Mouse (Mus musculus) layer of hippocampus, postnatal 10 days (tissue): Measurements from ENCODE around the gene Anapc4. TPM values are rescaled to one million over a fixed set of nuclear protein-coding genes. Genes with fewer than 3 reads are reported as not detected.

Experiments used
- DNase-seq, 2 experiments: peaks; one replicate each; pipeline ENCODE4 v3.0.0; 2021; ENCODE audit warnings: low spot score in 2 of 2
- total RNA-seq, 2 experiments: library from RNA; stranded (reverse); gene quantifications; 2 replicates each; pipeline ENCODE4 v1.2.3; 2021

The Anapc4 gene
- total RNA-seq, 2 experiments from 2014 or later = 90.7 to 92.6 TPM

GRCm38 (mm10) chr5:52866361-52867155 lies 32.7 kb downstream of the Anapc4 start:
- DNase-seq = no peak

- no peak for DNase-seq
Observed at GRCm38 (mm10) chr5:52868918-52869703, 35.3 kb downstream of the Anapc4 start.

GRCm38 (mm10) chr5:52871461-52871860 lies 37.6 kb downstream of the Anapc4 start:
- DNase-seq = no peak

- no peak for DNase-seq
Observed at GRCm38 (mm10) chr5:52871986-52872385, 38.2 kb downstream of the Anapc4 start.

- DNase-seq = peak; percentile 64 to 68
Observed at GRCm38 (mm10) chr5:52878847-52879246, 45.0 kb downstream of the Anapc4 start.

- DNase-seq = no peak
Observed at GRCm38 (mm10) chr5:52879926-52880325, 46.1 kb downstream of the Anapc4 start.

GRCm38 (mm10) chr5:52882446-52882845 lies 48.6 kb downstream of the Anapc4 start:
- no peak for DNase-seq

- DNase-seq = peak; percentile 54 to 59
Observed at GRCm38 (mm10) chr5:52887085-52887484, 53.3 kb downstream of the Anapc4 start.

- no peak for DNase-seq
Observed at GRCm38 (mm10) chr5:52889919-52890318, 56.1 kb downstream of the Anapc4 start.

- DNase-seq = no peak
Observed at GRCm38 (mm10) chr5:52891949-52892835, 58.4 kb downstream of the Anapc4 start.

GRCm38 (mm10) chr5:52893938-52894337 lies 60.1 kb downstream of the Anapc4 start:
- no peak for DNase-seq

GRCm38 (mm10) chr5:52904246-52904645 lies 70.4 kb downstream of the Anapc4 start:
- DNase-seq = no peak

- DNase-seq = no peak
Observed at GRCm38 (mm10) chr5:52904671-52905070, 70.9 kb downstream of the Anapc4 start.

GRCm38 (mm10) chr5:52908246-52908645 lies 74.4 kb downstream of the Anapc4 start:
- DNase-seq = no peak

- DNase-seq = no peak
Observed at GRCm38 (mm10) chr5:52910159-52910591, 76.4 kb downstream of the Anapc4 start.

- no peak for DNase-seq
Observed at GRCm38 (mm10) chr5:52911286-52911870, 77.6 kb downstream of the Anapc4 start.

GRCm38 (mm10) chr5:52913711-52914110 lies 79.9 kb downstream of the Anapc4 start:
- DNase-seq = no peak

GRCm38 (mm10) chr5:52916186-52916585 lies 82.4 kb downstream of the Anapc4 start:
- no peak for DNase-seq
